Mouse (Mus musculus): ENCODE results near the gene Pde6g.

Pde6g gene

GRCm38 (mm10) chr11:120422651-120423568 lies 30.4 kb downstream of the Pde6g start:
- no peak for DNase-seq (ENCODE audit: low read depth)

- DNase-seq (ENCODE audit: low read depth): no peak
Measured at GRCm38 (mm10) chr11:120418592-120418991, 34.7 kb downstream of the Pde6g start.

- no peak for DNase-seq (ENCODE audit: low read depth)
Measured at GRCm38 (mm10) chr11:120417852-120418251, 35.4 kb downstream of the Pde6g start.

GRCm38 (mm10) chr11:120413621-120414020 lies 39.7 kb downstream of the Pde6g start:
- DNase-seq (ENCODE audit: low read depth): peak; percentile 20

GRCm38 (mm10) chr11:120406445-120406844 lies 46.9 kb downstream of the Pde6g start:
- no peak for DNase-seq (ENCODE audit: low read depth)

GRCm38 (mm10) chr11:120405867-120406266 lies 47.4 kb downstream of the Pde6g start:
- DNase-seq (ENCODE audit: low read depth): no peak

- DNase-seq (ENCODE audit: low read depth): no peak
Measured at GRCm38 (mm10) chr11:120404814-120405213, 48.5 kb downstream of the Pde6g start.

GRCm38 (mm10) chr11:120399319-120399718 lies 54.0 kb downstream of the Pde6g start:
- no peak for DNase-seq (ENCODE audit: low read depth)
